Mouse (Mus musculus) ovary, adult 18-20 months (tissue): ENCODE results near the gene Pcgf1.

Experiments
- DNase-seq: peaks from one replicate; pipeline ENCODE4 v3.0.0; 2022; ENCODE audit warnings: low spot score, mixed read lengths

Gene Pcgf1

GRCm38 (mm10) chr6:83101688-83102556 lies 24.3 kb downstream of the Pcgf1 start:
- no peak for DNase-seq

GRCm38 (mm10) chr6:83103130-83103650 lies 25.5 kb downstream of the Pcgf1 start:
- no peak for DNase-seq

- no peak for DNase-seq
These were observed 26.5 kb downstream of the Pcgf1 start for GRCm38 (mm10) chr6:83104158-83104557.

GRCm38 (mm10) chr6:83107566-83108400 lies 30.1 kb downstream of the Pcgf1 start:
- DNase-seq, result no peak

- DNase-seq, result peak; percentile 65
These were observed 31.3 kb downstream of the Pcgf1 start, which contains the start of gene Mrpl53 for GRCm38 (mm10) chr6:83108762-83109668. TSS of gene Mrpl53 (plus strand) at chr6:83109040.

- DNase-seq, result no peak
These were observed 34.0 kb downstream of the Pcgf1 start for GRCm38 (mm10) chr6:83111510-83112136.

- DNase-seq, result peak; percentile 88
These were observed 37.5 kb downstream of the Pcgf1 start, which contains the start of gene Mogs for GRCm38 (mm10) chr6:83115011-83115671. TSS of gene Mogs (plus strand) at chr6:83115496.

GRCm38 (mm10) chr6:83115682-83116372 lies 38.2 kb downstream of the Pcgf1 start:
- DNase-seq, result no peak

GRCm38 (mm10) chr6:83116373-83117164 lies 38.9 kb downstream of the Pcgf1 start:
- no peak for DNase-seq

- no peak for DNase-seq
These were observed 39.4 kb downstream of the Pcgf1 start for GRCm38 (mm10) chr6:83117165-83117438.

GRCm38 (mm10) chr6:83117616-83118015 lies 39.9 kb downstream of the Pcgf1 start:
- no peak for DNase-seq

- no peak for DNase-seq
These were observed 40.7 kb downstream of the Pcgf1 start for GRCm38 (mm10) chr6:83118369-83118768.

- no peak for DNase-seq
These were observed 41.4 kb downstream of the Pcgf1 start for GRCm38 (mm10) chr6:83118825-83119733.

GRCm38 (mm10) chr6:83119734-83120051 lies 42.0 kb downstream of the Pcgf1 start:
- no peak for DNase-seq

GRCm38 (mm10) chr6:83120930-83121862 lies 43.5 kb downstream of the Pcgf1 start, which contains the start of gene Wbp1:
TSS of gene Wbp1 (minus strand) at chr6:83121559.
- peak; percentile 98 for DNase-seq

- DNase-seq, result no peak
These were observed 44.4 kb downstream of the Pcgf1 start for GRCm38 (mm10) chr6:83121863-83122710.
